Mouse (Mus musculus) stomach, embryonic 16.5 days (tissue): Measurements from ENCODE around the gene Popdc2. TPM values are rescaled to one million over a fixed set of nuclear protein-coding genes. Genes with fewer than 3 reads are reported as not detected.

ENCODE experiments used
- ATAC-seq: fragments of 200-750 bp; cut with Nextera tagmentation; 2 replicates; pipeline ENCODE4 v1.8.0; 2017; ENCODE audit warnings: moderate number of reproducible peaks, moderate TSS enrichment; ENCODE audit not compliant: insufficient read depth, low FRiP score
- H3K27ac ChIP-seq: fragments of 300-500 bp; sonication (generic); 2 replicates; pipeline ENCODE4 v1.5.1; 2014; ENCODE audit warnings: low read length
- H3K27me3 ChIP-seq: fragments of 300-500 bp; sonication (generic); 2 replicates; pipeline ENCODE4 v1.6.1; 2014; ENCODE audit warnings: low read length, control low read depth, mixed read lengths; ENCODE audit not compliant: control insufficient read depth, insufficient read depth
- H3K36me3 ChIP-seq: fragments of 300-500 bp; sonication (generic); 2 replicates; pipeline ENCODE4 v1.6.1; 2014; ENCODE audit warnings: low read length; ENCODE audit not compliant: control insufficient read depth, insufficient read depth
- H3K4me1 ChIP-seq: fragments of 300-500 bp; sonication (generic); 2 replicates; pipeline ENCODE4 v1.6.1; 2014; ENCODE audit warnings: low read length, control low read depth, mixed read lengths; ENCODE audit not compliant: control insufficient read depth, insufficient read depth
- H3K4me2 ChIP-seq: fragments of 300-500 bp; sonication (generic); 2 replicates; pipeline ENCODE4 v1.6.1; 2014; ENCODE audit warnings: low read depth, low read length, mixed read lengths
- H3K4me3 ChIP-seq: fragments of 300-500 bp; sonication (generic); replicated peaks from 2 replicates; pipeline ENCODE4 v1.5.1; 2014; ENCODE audit warnings: mild to moderate bottlenecking, low read length
- H3K9ac ChIP-seq: fragments of 300-500 bp; sonication (generic); 2 replicates; pipeline ENCODE4 v1.6.1; 2014; ENCODE audit warnings: low read length
- H3K9me3 ChIP-seq: fragments of 300-500 bp; sonication (generic); replicated peaks from 2 replicates; pipeline ENCODE4 v1.6.1; 2016; ENCODE audit warnings: low read length, control low read depth; ENCODE audit not compliant: control insufficient read depth
- WGBS: fragments of 180-500 bp; shearing (Covaris S2); extraction: QIAGEN DNeasy Blood & Tissue Kit; methylation state at CpG from one replicate; pipeline ENCODE4 v1.1.7; 2014; 5-methylcytosine and 5-hydroxymethylcytosine counted together
- polyA plus RNA-seq: library from polyadenylated mRNA; unstranded; fragments of >200 nt; fragmentation: Nextera tagmentation; extraction: Ambion mirVana; gene quantifications from 2 replicates; pipeline ENCODE4 v1.2.1, GENCODE M21; 2015

Gene Popdc2
- polyA plus RNA-seq, 1 experiment from 2014 or later, result 12.3 TPM

- peak; percentile 77; the same call in 1 of the 2 replicates for ATAC-seq
- Histone ChIP-seq H3K36me3 (no peaks in the 10 kb centered on the region), H3K9ac (peak overlapping the region; percentile 46), H3K4me2 (peak overlapping the region; percentile 50), H3K4me3 (peak overlapping the region; percentile 31), H3K4me1 (peaks cover 12% of the 10 kb centered on the region), H3K27ac (peak overlapping the region; percentile 51; the same call in 1 of the 2 replicates), H3K9me3 (no peaks in the 10 kb centered on the region), H3K27me3 (no peaks in the 10 kb centered on the region)
- WGBS, result 16% methylated on average over 17 of the region's 17 CpGs
These were observed 37.7 kb downstream of the Popdc2 start for GRCm38 (mm10) chr16:38399531-38400231.

GRCm38 (mm10) chr16:38400311-38400960 lies 38.4 kb downstream of the Popdc2 start:
- H3K9me3 ChIP-seq, result no peaks in the 10 kb centered on the region
- peak overlapping the region; percentile 46 for H3K9ac ChIP-seq
- no peaks in the 10 kb centered on the region for H3K27me3 ChIP-seq
- H3K27ac ChIP-seq, result no peak overlapping the region
- H3K36me3 ChIP-seq, result no peaks in the 10 kb centered on the region
- H3K4me2 ChIP-seq, result peak overlapping the region; percentile 50
- WGBS, result 72% methylated on average over 9 of the region's 9 CpGs
- no peak for ATAC-seq
- peak overlapping the region; percentile 31 for H3K4me3 ChIP-seq
- peaks cover 12% of the 10 kb centered on the region for H3K4me1 ChIP-seq

DNA sequence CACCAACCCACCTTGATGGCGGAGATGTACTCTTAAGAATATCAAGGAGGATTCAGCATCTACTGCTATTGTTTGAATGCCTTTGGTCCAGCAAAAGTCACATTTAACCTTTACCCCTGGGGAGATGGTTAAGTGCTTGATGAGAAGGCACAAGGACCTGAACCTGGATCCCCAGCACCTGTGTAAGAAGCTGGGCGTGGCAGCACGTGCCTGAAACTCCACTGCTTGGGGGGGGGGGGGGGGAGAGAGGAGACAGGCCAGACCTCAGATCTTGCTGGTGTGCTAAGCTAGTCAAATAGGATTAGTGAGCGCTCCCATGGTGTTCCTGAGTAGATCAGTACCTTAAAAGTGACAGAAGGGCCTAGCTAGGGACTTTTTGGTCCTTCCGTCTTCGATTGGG lies 39.5 kb downstream of the Popdc2 start:
- no peaks in the 10 kb centered on the region for H3K9me3 ChIP-seq
- no peak for ATAC-seq
- H3K4me1 ChIP-seq, result peaks cover 12% of the 10 kb centered on the region
- no peaks in the 10 kb centered on the region for H3K27me3 ChIP-seq
- no peak overlapping the region for H3K27ac ChIP-seq
- H3K4me2 ChIP-seq, result no peak overlapping the region
- no peaks in the 10 kb centered on the region for H3K36me3 ChIP-seq
- H3K9ac ChIP-seq, result no peak overlapping the region
- 79% methylated on average over 6 of the region's 6 CpGs for WGBS
- H3K4me3 ChIP-seq, result no peak overlapping the region

GRCm38 (mm10) chr16:38403639-38404038 lies 41.6 kb downstream of the Popdc2 start:
- 85% methylated on average over 7 of the region's 7 CpGs for WGBS
- Histone ChIP-seq H3K27ac (no peak overlapping the region), H3K9me3 (no peaks in the 10 kb centered on the region), H3K4me2 (no peak overlapping the region), H3K4me3 (no peak overlapping the region), H3K9ac (no peak overlapping the region), H3K36me3 (no peaks in the 10 kb centered on the region), H3K27me3 (no peaks in the 10 kb centered on the region), H3K4me1 (peaks cover 12% of the 10 kb centered on the region)
- no peak for ATAC-seq

DNA sequence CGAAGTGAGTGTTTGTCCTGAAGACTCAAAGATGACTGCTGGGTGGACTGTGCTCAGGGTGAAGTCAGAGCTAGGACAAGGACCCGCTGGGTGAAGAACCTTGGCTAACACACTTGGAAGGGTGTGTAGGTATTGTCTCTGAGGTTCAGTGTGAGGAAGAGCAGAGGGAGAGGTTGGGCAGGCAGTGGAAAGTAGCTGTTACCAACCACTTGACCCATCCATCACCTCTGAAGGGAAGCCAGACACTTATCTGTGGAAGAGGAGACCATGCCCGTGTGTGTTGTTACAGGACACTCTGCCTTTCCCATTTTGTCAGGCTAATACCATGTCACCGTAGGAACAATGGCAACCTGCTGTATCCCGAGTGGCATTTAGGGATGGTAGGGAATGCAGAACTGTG lies 44.3 kb downstream of the Popdc2 start:
- Histone ChIP-seq H3K27ac (no peak overlapping the region), H3K9ac (no peak overlapping the region), H3K4me1 (no peaks in the 10 kb centered on the region), H3K4me3 (no peak overlapping the region), H3K4me2 (no peak overlapping the region), H3K27me3 (no peaks in the 10 kb centered on the region), H3K36me3 (no peaks in the 10 kb centered on the region), H3K9me3 (no peaks in the 10 kb centered on the region)
- ATAC-seq, result no peak
- 75% methylated on average over 5 of the region's 5 CpGs for WGBS

DNA sequence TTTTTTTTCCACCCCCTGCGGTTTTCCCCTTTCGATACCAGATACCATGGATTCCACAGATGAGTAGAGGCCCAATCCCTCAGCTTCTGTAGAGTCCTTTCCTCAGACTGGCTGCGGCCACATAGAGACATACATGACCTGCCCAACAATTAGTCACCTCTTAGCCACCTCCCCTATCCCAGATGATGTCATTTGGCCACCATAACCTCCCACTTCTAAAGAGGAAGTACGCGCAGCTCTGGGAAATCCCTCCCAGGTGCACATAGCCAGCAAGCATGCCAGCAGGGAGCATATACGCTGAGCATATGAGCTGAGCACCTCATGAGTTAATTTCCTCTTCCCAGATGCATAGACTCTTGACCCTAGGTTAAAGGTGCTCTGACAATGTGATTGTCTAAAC lies 44.7 kb downstream of the Popdc2 start:
- Histone ChIP-seq H3K4me3 (no peak overlapping the region), H3K27ac (no peak overlapping the region), H3K9ac (no peak overlapping the region), H3K4me2 (no peak overlapping the region), H3K4me1 (no peaks in the 10 kb centered on the region), H3K27me3 (no peaks in the 10 kb centered on the region), H3K36me3 (no peaks in the 10 kb centered on the region), H3K9me3 (no peaks in the 10 kb centered on the region)
- ATAC-seq, result no peak
- WGBS, result 75% methylated on average over 6 of the region's 6 CpGs

DNA sequence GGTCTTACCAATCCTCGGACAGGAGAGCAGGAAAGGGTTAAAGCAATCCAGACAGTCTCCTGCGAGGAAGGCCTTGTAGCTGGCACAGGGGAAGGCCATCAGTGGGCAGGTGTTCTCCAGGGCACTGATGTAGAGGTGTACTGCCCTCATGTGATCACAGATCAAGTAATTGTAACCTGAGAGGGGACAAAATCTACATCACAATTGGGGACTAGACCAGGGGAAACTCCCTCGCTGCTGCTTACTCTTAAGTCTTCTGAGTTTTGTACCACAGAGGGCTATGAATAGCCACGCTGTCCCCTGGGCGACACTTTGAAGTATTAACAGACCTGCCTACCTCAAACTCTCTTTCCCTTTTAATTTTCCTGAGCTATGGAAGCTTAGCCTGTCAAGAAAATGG lies 45.6 kb downstream of the Popdc2 start:
- no peak for ATAC-seq
- H3K4me1 ChIP-seq, result no peaks in the 10 kb centered on the region
- no peaks in the 10 kb centered on the region for H3K27me3 ChIP-seq
- H3K4me2 ChIP-seq, result no peak overlapping the region
- no peak overlapping the region for H3K4me3 ChIP-seq
- H3K27ac ChIP-seq, result no peak overlapping the region
- no peak overlapping the region for H3K9ac ChIP-seq
- 45% methylated on average over 5 of the region's 5 CpGs for WGBS
- H3K9me3 ChIP-seq, result no peaks in the 10 kb centered on the region
- H3K36me3 ChIP-seq, result no peaks in the 10 kb centered on the region

GRCm38 (mm10) chr16:38408416-38408815 lies 46.4 kb downstream of the Popdc2 start:
- H3K4me1 ChIP-seq, result no peaks in the 10 kb centered on the region
- H3K27ac ChIP-seq, result no peak overlapping the region
- no peak overlapping the region for H3K9ac ChIP-seq
- no peaks in the 10 kb centered on the region for H3K36me3 ChIP-seq
- no peak overlapping the region for H3K4me3 ChIP-seq
- H3K9me3 ChIP-seq, result no peaks in the 10 kb centered on the region
- no peak for ATAC-seq
- no peak overlapping the region for H3K4me2 ChIP-seq
- no peaks in the 10 kb centered on the region for H3K27me3 ChIP-seq
- WGBS, result 85% methylated on average over 8 of the region's 8 CpGs

- Histone ChIP-seq H3K4me3 (no peak overlapping the region), H3K9ac (no peak overlapping the region), H3K4me2 (no peak overlapping the region), H3K9me3 (no peaks in the 10 kb centered on the region), H3K27me3 (no peaks in the 10 kb centered on the region), H3K36me3 (no peaks in the 10 kb centered on the region), H3K27ac (no peak overlapping the region), H3K4me1 (no peaks in the 10 kb centered on the region)
- no peak for ATAC-seq
- WGBS, result 77% methylated on average over 7 of the region's 7 CpGs
These were observed 52.9 kb downstream of the Popdc2 start for GRCm38 (mm10) chr16:38414953-38415352.
